In the genomic region with DNA sequence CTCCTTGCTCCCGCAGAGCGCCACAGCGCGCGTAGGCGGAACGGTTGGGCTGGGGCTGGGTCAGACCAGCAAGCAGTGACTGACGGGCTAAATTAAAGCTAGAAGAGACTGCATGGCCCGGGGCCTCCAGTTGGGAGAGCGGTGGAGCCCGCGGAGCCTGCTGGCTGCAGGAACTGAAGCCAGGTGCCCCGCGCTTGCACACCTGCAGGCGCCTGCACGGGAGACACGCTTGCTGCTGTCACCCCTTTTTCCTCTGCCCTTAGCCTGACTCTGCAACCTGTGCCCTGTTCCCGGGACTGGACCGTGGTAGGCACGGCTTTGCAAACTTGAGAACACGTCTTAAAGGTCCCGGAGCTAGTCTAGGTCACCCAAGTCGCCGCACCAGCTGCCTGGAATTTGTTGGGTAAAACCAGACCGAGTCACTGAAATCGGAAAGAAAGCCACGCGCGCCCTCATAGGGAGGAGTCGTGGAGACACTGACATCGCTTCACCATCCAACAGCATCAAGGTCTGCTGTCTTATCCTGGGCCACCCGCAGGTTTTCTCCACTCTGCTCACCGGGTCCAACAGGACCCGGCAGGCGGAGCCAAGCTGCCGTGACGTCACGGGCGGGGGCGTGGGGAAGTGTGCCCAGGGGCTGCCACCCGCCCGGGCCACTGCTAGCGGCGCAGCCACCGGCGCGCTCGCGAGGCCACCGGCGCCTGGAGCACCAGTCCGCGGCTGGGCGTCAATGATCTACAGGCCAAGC, we compare ENCODE assay signal across 8 mouse cellular contexts. TPM values are rescaled to one million over a fixed set of nuclear protein-coding genes. Genes with fewer than 3 reads are reported as not detected.
DNase-seq lines count a peak whose midpoint lies in the region; ATAC-seq and TF ChIP-seq lines count a peak whose summit lies in the region.

Gene Sstr2, plus strand, starts transcription at position 671 of the 748 bp plus-strand sequence.

- peak within 1 kb of the TSS; percentile 64 for H3K9ac ChIP-seq in embryonic facial prominence, embryonic 13.5 days
- peak within 1 kb of the TSS; percentile 61 for H3K9ac ChIP-seq in heart, embryonic 14.5 days (ENCODE audit: low read length)
- peak within 1 kb of the TSS; percentile 43; the same call in 1 of the 2 replicates for H3K9ac ChIP-seq in kidney, postnatal 0 days (ENCODE audit: low read depth, low read length)
- no peak within 1 kb of the TSS for H3K9ac ChIP-seq in liver, embryonic 14.5 days (replicated peaks)
- peak within 1 kb of the TSS; percentile 61 for H3K9ac ChIP-seq in neural tube, embryonic 11.5 days (ENCODE audit: low read length)

- peak; percentile 88 for DNase-seq in adrenal gland, postnatal 14 days
- peak; percentile 75 for DNase-seq in kidney, postnatal 0 days (ENCODE audit: low spot score)
- DNase-seq in liver, embryonic 14.5 days (ENCODE audit: low read depth in 3 of 3, low spot score in 3 of 3), result no peak
- DNase-seq in neural tube, embryonic 11.5 days (ENCODE audit: low spot score), result peak; percentile 83

- H3K4me1 ChIP-seq in embryonic facial prominence, embryonic 13.5 days, result peaks cover 27% of the 10 kb centered on the region
- peaks cover 9 to 14% of the 10 kb centered on the region in 2 experiments; a peak in 2 of 4 replicates for H3K4me1 ChIP-seq in heart, embryonic 14.5 days (ENCODE audit: control insufficient read depth in 2 of 2, insufficient read depth in 2 of 2, low read length in 2 of 2)
- H3K4me1 ChIP-seq in kidney, postnatal 0 days (replicated peaks; ENCODE audit: insufficient read depth, low read length), result peaks cover 12% of the 10 kb centered on the region; the same call in 1 of the 2 replicates
- H3K4me1 ChIP-seq in liver, embryonic 14.5 days (replicated peaks; ENCODE audit: control insufficient read depth in 2 of 2, insufficient read depth in 2 of 2, low read length in 1 of 2), result peaks cover 0 to 8% of the 10 kb centered on the region in 2 experiments; a peak in 2 of 4 replicates
- H3K4me1 ChIP-seq in neural tube, embryonic 11.5 days (ENCODE audit: control insufficient read depth, insufficient read depth, low read length), result peaks cover 21% of the 10 kb centered on the region
- H3K4me1 ChIP-seq in testis, adult 2 months (ENCODE audit: control insufficient read depth, insufficient read depth, low read length), result peaks cover 15% of the 10 kb centered on the region

- peak within 1 kb of the TSS; percentile 12 for H3ac ChIP-seq in C2C12 (ENCODE audit: control insufficient read depth, insufficient read length, low read depth)

- peak; percentile 50; the same call in 1 of the 2 replicates for ATAC-seq in embryonic facial prominence, embryonic 13.5 days (ENCODE audit: insufficient number of reproducible peaks, insufficient read depth, low FRiP score, low TSS enrichment, low read depth)
- peak; percentile 47; the same call in 1 of the 2 replicates for ATAC-seq in heart, embryonic 14.5 days (ENCODE audit: insufficient number of reproducible peaks, insufficient read depth, low FRiP score, low read depth)
- ATAC-seq in kidney, postnatal 0 days (replicated peaks; ENCODE audit: low FRiP score, low read depth), result peak; percentile 76
- peak; percentile 50 for ATAC-seq in liver, embryonic 14.5 days (ENCODE audit: insufficient read depth)
- ATAC-seq in neural tube, embryonic 11.5 days (ENCODE audit: insufficient read depth, low FRiP score, low TSS enrichment), result peak; percentile 84

- H3K36me3 ChIP-seq in C2C12 (ENCODE audit: control insufficient read depth, insufficient read depth), result no peaks in the 10 kb centered on the region
- no peaks in the 10 kb centered on the region for H3K36me3 ChIP-seq in embryonic facial prominence, embryonic 13.5 days
- no peaks in the 10 kb centered on the region for H3K36me3 ChIP-seq in heart, embryonic 14.5 days (ENCODE audit: control insufficient read depth, insufficient read depth, low read length)
- no peaks in the 10 kb centered on the region for H3K36me3 ChIP-seq in kidney, postnatal 0 days (ENCODE audit: insufficient read depth, low read length)
- no peaks in the 10 kb centered on the region for H3K36me3 ChIP-seq in liver, embryonic 14.5 days (replicated peaks; ENCODE audit: control insufficient read depth, insufficient read depth, low read depth)
- no peaks in the 10 kb centered on the region for H3K36me3 ChIP-seq in neural tube, embryonic 11.5 days (ENCODE audit: control insufficient read depth, insufficient read depth, low read length)
- H3K36me3 ChIP-seq in testis, adult 2 months (ENCODE audit: control insufficient read depth, insufficient read depth, low read length), result no peaks in the 10 kb centered on the region

- TF ChIP-seq EP300 in liver, embryonic 14.5 days (IDR thresholded peaks at IDR 0.05; ENCODE audit: low read depth), result no peak

- no peak within 1 kb of the TSS for H3K4me3 ChIP-seq in C2C12 (ENCODE audit: insufficient read depth, poor library complexity, severe bottlenecking)
- peak within 1 kb of the TSS; percentile 50 for H3K4me3 ChIP-seq in embryonic facial prominence, embryonic 13.5 days
- H3K4me3 ChIP-seq in heart, embryonic 14.5 days (ENCODE audit: control insufficient read depth in 1 of 2, insufficient read depth in 1 of 2, low read depth in 1 of 2, low read length in 2 of 2), result peak within 1 kb of the TSS; percentile 44 to 46
- peak within 1 kb of the TSS; percentile 30 for H3K4me3 ChIP-seq in kidney, postnatal 0 days (replicated peaks; ENCODE audit: low read depth, low read length)
- H3K4me3 ChIP-seq in liver, embryonic 14.5 days (ENCODE audit: insufficient read depth in 1 of 2, low read depth in 2 of 2, low read length in 2 of 2), result peak within 1 kb of the TSS; percentile 39 to 52
- H3K4me3 ChIP-seq in neural tube, embryonic 11.5 days (ENCODE audit: low read depth, low read length), result peak within 1 kb of the TSS; percentile 46
- H3K4me3 ChIP-seq in testis, adult 2 months (ENCODE audit: control insufficient read depth, low read depth, low read length), result peak within 1 kb of the TSS; percentile 60

- H3K27ac ChIP-seq in embryonic facial prominence, embryonic 13.5 days, result no peak within 1 kb of the TSS
- H3K27ac ChIP-seq in heart, embryonic 14.5 days (replicated peaks in 1 of 2; ENCODE audit: control insufficient read depth in 1 of 2, insufficient read depth in 1 of 2, low read depth in 2 of 2, low read length in 2 of 2), result no peak within 1 kb of the TSS
- no peak within 1 kb of the TSS for H3K27ac ChIP-seq in kidney, postnatal 0 days
- H3K27ac ChIP-seq in liver, embryonic 14.5 days, result no peak within 1 kb of the TSS
- H3K27ac ChIP-seq in neural tube, embryonic 11.5 days (ENCODE audit: low read depth, low read length), result 0 out of 2 replicates have a peak within 1 kb of the TSS, but pooled peaks have one; percentile 34
- no peak within 1 kb of the TSS for H3K27ac ChIP-seq in testis, adult 2 months (ENCODE audit: control insufficient read depth, insufficient read depth, low read depth, low read length)

- H3K4me2 ChIP-seq in embryonic facial prominence, embryonic 13.5 days, result peak within 1 kb of the TSS; percentile 94
- H3K4me2 ChIP-seq in heart, embryonic 14.5 days (ENCODE audit: low read length), result peak within 1 kb of the TSS; percentile 88
- H3K4me2 ChIP-seq in kidney, postnatal 0 days (ENCODE audit: low read length), result peak within 1 kb of the TSS; percentile 83
- peak within 1 kb of the TSS; percentile 55 for H3K4me2 ChIP-seq in liver, embryonic 14.5 days (ENCODE audit: low read depth)
- peak within 1 kb of the TSS; percentile 97 for H3K4me2 ChIP-seq in neural tube, embryonic 11.5 days (ENCODE audit: low read depth)

- no peaks in the 10 kb centered on the region for H3K79me2 ChIP-seq in C2C12 (ENCODE audit: control insufficient read depth, insufficient read depth)

- no peak for TF ChIP-seq CTCF in C2C12 (IDR thresholded peaks at IDR 0.05; ENCODE audit: control insufficient read depth, insufficient read depth, insufficient read length)
- no peak for TF ChIP-seq CTCF in kidney, postnatal 0 days (IDR thresholded peaks at IDR 0.05; ENCODE audit: low read depth)
- TF ChIP-seq CTCF in liver, embryonic 14.5 days (IDR thresholded peaks at IDR 0.05; ENCODE audit: low read depth), result no peak
- no peak for TF ChIP-seq CTCF in testis, adult 2 months (IDR thresholded peaks at IDR 0.05; ENCODE audit: control insufficient read depth, insufficient read depth, insufficient replicate concordance, low read depth, low read length)

- H3K9me3 ChIP-seq in embryonic facial prominence, embryonic 13.5 days, result no peaks in the 10 kb centered on the region
- H3K9me3 ChIP-seq in heart, embryonic 14.5 days (ENCODE audit: control insufficient read depth, low read length), result no peaks in the 10 kb centered on the region
- no peaks in the 10 kb centered on the region for H3K9me3 ChIP-seq in kidney, postnatal 0 days (replicated peaks; ENCODE audit: low read length)
- H3K9me3 ChIP-seq in liver, embryonic 14.5 days (ENCODE audit: control insufficient read depth, low read length), result no peaks in the 10 kb centered on the region
- no peaks in the 10 kb centered on the region for H3K9me3 ChIP-seq in neural tube, embryonic 11.5 days (ENCODE audit: control insufficient read depth, low read length)

- peaks cover 6% of the 10 kb centered on the region for H3K27me3 ChIP-seq in C2C12 (ENCODE audit: control insufficient read depth, insufficient read depth, insufficient read length)
- peaks cover 54% of the 10 kb centered on the region for H3K27me3 ChIP-seq in embryonic facial prominence, embryonic 13.5 days
- H3K27me3 ChIP-seq in heart, embryonic 14.5 days (ENCODE audit: control insufficient read depth, insufficient read depth, low read length), result peaks cover 47% of the 10 kb centered on the region
- peaks cover 10% of the 10 kb centered on the region for H3K27me3 ChIP-seq in kidney, postnatal 0 days (ENCODE audit: insufficient read depth, low read length)
- H3K27me3 ChIP-seq in liver, embryonic 14.5 days (ENCODE audit: control insufficient read depth, insufficient read depth, low read length), result peaks cover 24% of the 10 kb centered on the region
- peaks cover 24% of the 10 kb centered on the region for H3K27me3 ChIP-seq in neural tube, embryonic 11.5 days (ENCODE audit: control insufficient read depth, insufficient read depth, low read length)
- H3K27me3 ChIP-seq in testis, adult 2 months (ENCODE audit: control insufficient read depth, insufficient read depth, low read length), result no peaks in the 10 kb centered on the region; the same call in 1 of the 2 replicates

- under 1% methylated on average over 54 of the region's 54 CpGs for WGBS in embryonic facial prominence, embryonic 13.5 days
- under 1% methylated on average over 54 of the region's 54 CpGs for WGBS in heart, embryonic 14.5 days
- 1% methylated on average over 54 of the region's 54 CpGs for WGBS in kidney, postnatal 0 days
- WGBS in liver, embryonic 14.5 days (ENCODE audit: insufficient replicate concordance), result 1% methylated on average over 54 of the region's 54 CpGs
- WGBS in neural tube, embryonic 11.5 days, result under 1% methylated on average over 54 of the region's 54 CpGs

- TF ChIP-seq POLR2A in testis, adult 2 months (IDR thresholded peaks at IDR 0.05; ENCODE audit: control insufficient read depth, low read depth, low read length), result no peak

- H3K79me3 ChIP-seq in C2C12 (ENCODE audit: low read depth), result no peaks in the 10 kb centered on the region

RNA-seq across cellular contexts. Expression of gene Sstr2, which starts in this region (rescaled TPM):
- 0.30 TPM for polyA plus RNA-seq in C2C12 (2012; fragmentation: generic; extraction: Trizol)
- 2.4 and 2.6 TPM in 2 replicates for total RNA-seq in adrenal gland, postnatal 14 days (2021)
- polyA plus RNA-seq in embryonic facial prominence, embryonic 13.5 days (2015; fragmentation: Nextera tagmentation; extraction: Ambion mirVana), result 1.3 and 1.5 TPM in 2 replicates
- 0.18 and 0.24 TPM in 2 replicates for polyA plus RNA-seq in heart, embryonic 14.5 days (2014; fragmentation: Nextera tagmentation; extraction: Ambion mirVana)
- polyA plus RNA-seq in kidney, postnatal 0 days (2015; fragmentation: Nextera tagmentation; extraction: Ambion mirVana), result 0.20 and 0.31 TPM in 2 replicates
- polyA plus RNA-seq in liver, embryonic 14.5 days (2012; rRNA removed), result 2.8 and 3.5 TPM in 2 replicates
- polyA plus RNA-seq in liver, embryonic 14.5 days (2014; fragmentation: Nextera tagmentation; extraction: Ambion mirVana), result 3.6 and 3.8 TPM in 2 replicates
- polyA plus RNA-seq in neural tube, embryonic 11.5 days (2014; fragmentation: Nextera tagmentation; extraction: Ambion mirVana), result 20.5 and 23.8 TPM in 2 replicates
- 0.85 and 1.3 TPM in 2 replicates for polyA plus RNA-seq in testis, adult 2 months (2012; rRNA removed)

Comparison
In these comparisons a context has a peak if more than half of its experiments do, and no peak if none do; other contexts are left out.
1. Peak in ATAC-seq, H3K4me3 ChIP-seq, H3K9ac ChIP-seq and H3K4me2 ChIP-seq in heart, embryonic 14.5 days; RNA of the gene not detected or under 1 TPM.
2. Peak in DNase-seq, ATAC-seq, H3K4me3 ChIP-seq, H3K9ac ChIP-seq and H3K4me2 ChIP-seq in kidney, postnatal 0 days; RNA of the gene not detected or under 1 TPM.
3. DNase-seq: peak in adrenal gland, postnatal 14 days (single experiment) and neural tube, embryonic 11.5 days (single experiment); none in liver, embryonic 14.5 days (0 of 3).
4. Peak in every context shown above with its lines, with median percentiles within 50 percentile points of each other: ATAC-seq and H3K4me2 ChIP-seq.